ENCODE assay signal across 8 mouse cellular contexts in the genomic region with DNA sequence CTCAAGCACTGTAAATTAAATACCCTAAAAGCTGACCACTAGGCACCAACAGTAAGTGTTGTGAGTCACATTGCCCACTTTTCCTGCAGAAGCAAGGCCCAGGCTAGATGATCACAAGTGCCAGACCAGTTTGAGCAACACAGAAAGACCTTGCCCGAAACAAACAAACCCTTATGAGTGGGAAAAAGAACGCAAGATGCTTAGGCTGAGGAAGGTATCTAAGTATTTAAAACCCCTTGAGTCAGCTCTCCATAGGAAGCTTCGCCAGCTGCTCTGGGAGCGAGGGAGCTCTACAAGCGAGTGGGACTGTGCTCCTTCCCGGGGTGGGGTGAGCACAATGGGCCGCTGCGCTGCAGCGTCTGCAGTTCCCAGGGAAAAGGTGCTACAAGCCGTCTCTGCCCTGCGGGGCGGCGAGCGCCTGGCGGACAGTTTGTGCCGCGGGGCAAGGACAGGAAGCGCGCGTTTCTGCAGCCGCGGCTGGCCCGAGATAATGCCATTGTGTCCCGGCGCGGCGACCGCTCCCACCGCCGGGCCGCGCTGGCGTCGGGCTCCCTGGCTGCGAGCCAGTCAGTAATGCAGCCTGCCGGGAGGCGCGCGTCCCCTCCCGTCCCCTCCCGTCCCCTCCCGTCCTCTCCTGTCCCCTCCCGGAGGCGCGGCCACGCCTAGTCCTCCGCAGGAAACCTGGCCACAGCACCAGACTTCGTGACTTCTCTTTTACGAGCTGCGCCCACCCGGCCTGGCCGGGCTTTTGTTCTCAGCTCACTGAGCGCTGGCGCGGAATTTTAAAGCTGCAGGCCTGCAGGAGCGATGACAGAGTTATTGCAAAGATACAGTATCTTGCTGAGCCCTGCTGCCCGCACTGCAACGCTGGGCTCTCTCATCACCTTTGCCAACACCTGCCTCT.
A peak's percentile ranks its signal among the peaks of the same experiment; 100 is the strongest.
DNase-seq lines count a peak whose midpoint lies in the region; ATAC-seq and TF ChIP-seq lines count a peak whose summit lies in the region.

No protein-coding gene starts in this region.

- peak overlapping the region; percentile 81 for H3K9ac ChIP-seq in hindbrain, embryonic 15.5 days

- ATAC-seq in hindbrain, embryonic 15.5 days (ENCODE audit: low FRiP score, low read depth), result peak; percentile 96
- no peak for ATAC-seq in monocyte, adult 5-6 weeks (replicated peaks; ENCODE audit: insufficient number of reproducible peaks, low FRiP score, low TSS enrichment, poor library complexity, severe bottlenecking)

- WGBS in hindbrain, embryonic 15.5 days, result under 1% methylated on average over 58 of the region's 58 CpGs

- peaks cover 3% of the 10 kb centered on the region for H3K4me1 ChIP-seq in hindbrain, embryonic 15.5 days (replicated peaks)

- H3K4me3 ChIP-seq in gastrocnemius, adult 2 months, result peak overlapping the region; percentile 67
- H3K4me3 ChIP-seq in hindbrain, embryonic 15.5 days, result peak overlapping the region; percentile 60

- H3K9me3 ChIP-seq in hindbrain, embryonic 15.5 days, result no peaks in the 10 kb centered on the region

- H3K4me2 ChIP-seq in hindbrain, embryonic 15.5 days, result peak overlapping the region; percentile 81

- no peaks in the 10 kb centered on the region for H3K27me3 ChIP-seq in hindbrain, embryonic 15.5 days

- peak; percentile 67 to 82 for DNase-seq in adrenal gland, adult (ENCODE audit: inconsistent age in 2 of 2, low spot score in 1 of 2)
- peak; percentile 66 to 71 for DNase-seq in cerebellum, postnatal 36 days
- peak; percentile 84 for DNase-seq in gastrocnemius, adult 2 months
- peak; percentile 40 to 51 for DNase-seq in left cerebral cortex, adult 18-20 months (ENCODE audit: low spot score in 2 of 2)
- DNase-seq in lung, postnatal 25 days (ENCODE audit: low spot score), result peak; percentile 84
- peak; percentile 48 to 56 for DNase-seq in right cerebral cortex, adult 2 months (ENCODE audit: low spot score in 2 of 2)

- TF ChIP-seq CTCF in gastrocnemius, adult 2 months (IDR thresholded peaks at IDR 0.05), result peak; percentile 30

- H3K27ac ChIP-seq in gastrocnemius, adult 2 months, result peak overlapping the region; percentile 84
- peak overlapping the region; percentile 91 for H3K27ac ChIP-seq in hindbrain, embryonic 15.5 days (replicated peaks)

- intact Hi-C loops in gastrocnemius, adult 2 months (cut with DNase I), result no loop called here

- no peaks in the 10 kb centered on the region for H3K36me3 ChIP-seq in hindbrain, embryonic 15.5 days
